Mouse (Mus musculus) cortical plate, adult 2 months (tissue): ENCODE data around the gene Spon1. TPM values are rescaled to one million over a fixed set of nuclear protein-coding genes. Genes with fewer than 3 reads are reported as not detected.

Experiments used
- H3K27ac ChIP-seq: fragments of 200-500 bp; 2 replicates; pipeline ENCODE4 v1.5.1; 2012; ENCODE audit warnings: low read length, control low read depth, inconsistent platforms; ENCODE audit not compliant: insufficient read depth
- H3K4me1 ChIP-seq: fragments of 200-500 bp; 2 replicates; pipeline ENCODE4 v1.6.1; 2011; ENCODE audit warnings: low read length; ENCODE audit not compliant: control insufficient read depth, insufficient read depth
- H3K4me3 ChIP-seq: fragments of 200-500 bp; 2 replicates; pipeline ENCODE4 v1.5.1; 2011; ENCODE audit warnings: mild to moderate bottlenecking, low read length, control low read depth; ENCODE audit not compliant: insufficient read depth
- CTCF ChIP-seq: fragments of 200-500 bp; IDR thresholded peaks from 2 replicates; pipeline ENCODE4 v1.5.1; 2011; ENCODE audit warnings: mild to moderate bottlenecking, control low read depth, low read length; ENCODE audit not compliant: insufficient read depth; ENCODE audit errors: extremely low read depth
- POLR2A ChIP-seq: fragments of 200-500 bp; IDR thresholded peaks from 2 replicates; pipeline ENCODE4 v1.6.1; 2011; ENCODE audit warnings: mild to moderate bottlenecking, low read length, control low read depth; ENCODE audit not compliant: insufficient read depth; ENCODE audit errors: extremely low read depth
- polyA plus RNA-seq: library from polyadenylated mRNA; depleted of rRNA; stranded (reverse); fragments of >200 nt; gene quantifications from 2 replicates; pipeline ENCODE4 v1.2.3, GENCODE M21; 2012

Spon1 gene
- polyA plus RNA-seq, 1 experiment: 21.5 TPM

- H3K27ac ChIP-seq: no peak overlapping the region
- H3K4me3 ChIP-seq: no peak overlapping the region
- TF ChIP-seq POLR2A (no peak), CTCF (no peak)
- H3K4me1 ChIP-seq: no peaks in the 10 kb centered on the region
These were observed 240.7 kb downstream of the Spon1 start for GRCm38 (mm10) chr7:114006456-114006855.

GRCm38 (mm10) chr7:114007565-114007964, 241.8 kb downstream of the Spon1 start:
- H3K27ac ChIP-seq: no peak overlapping the region
- no peaks in the 10 kb centered on the region for H3K4me1 ChIP-seq
- H3K4me3 ChIP-seq: no peak overlapping the region
- TF ChIP-seq CTCF (peak; percentile 59), POLR2A (no peak)

DNA sequence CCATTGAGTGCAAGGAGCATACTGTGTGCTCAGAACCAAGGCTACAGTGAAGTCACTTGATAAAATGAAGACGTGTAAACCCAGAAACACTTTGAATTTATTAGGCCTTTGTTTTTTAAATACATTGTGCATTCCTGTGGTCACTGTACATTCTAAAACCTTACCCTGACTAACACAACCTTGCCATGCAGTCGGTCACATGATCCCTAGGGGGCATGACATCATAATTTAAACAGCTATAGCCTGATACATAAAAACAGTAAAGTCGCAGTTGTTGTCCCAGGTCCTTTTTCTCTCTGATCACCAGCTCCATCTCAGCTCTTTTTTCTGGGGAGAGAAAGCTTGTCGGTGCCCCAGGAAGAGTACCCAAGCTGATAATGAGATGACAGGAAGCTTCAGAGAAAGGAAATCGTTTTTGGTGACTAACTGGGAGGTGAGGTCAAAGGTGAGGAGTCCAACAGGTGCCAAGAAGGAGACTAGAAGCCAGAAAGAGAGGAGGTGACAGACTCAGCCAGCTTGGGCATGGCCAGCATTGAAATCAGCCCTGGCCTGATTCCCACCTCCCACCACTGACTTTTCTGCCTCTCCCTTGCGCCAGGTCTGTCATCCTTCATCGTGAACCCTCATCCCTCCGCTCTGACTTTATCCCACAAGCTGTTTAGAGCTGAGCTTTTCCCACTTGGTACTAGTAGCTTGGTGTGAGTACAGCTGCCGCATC, 246.1 kb downstream of the Spon1 start:
- H3K4me1 ChIP-seq: no peaks in the 10 kb centered on the region
- TF ChIP-seq CTCF: no peak
- no peak for TF ChIP-seq POLR2A
- H3K4me3 ChIP-seq: no peak overlapping the region
- H3K27ac ChIP-seq: no peak overlapping the region

GRCm38 (mm10) chr7:114016001-114016949, 250.5 kb downstream of the Spon1 start:
- Histone ChIP-seq H3K4me3 (no peak overlapping the region), H3K27ac (no peak overlapping the region), H3K4me1 (no peaks in the 10 kb centered on the region)
- no peak for TF ChIP-seq POLR2A
- TF ChIP-seq CTCF: no peak

DNA sequence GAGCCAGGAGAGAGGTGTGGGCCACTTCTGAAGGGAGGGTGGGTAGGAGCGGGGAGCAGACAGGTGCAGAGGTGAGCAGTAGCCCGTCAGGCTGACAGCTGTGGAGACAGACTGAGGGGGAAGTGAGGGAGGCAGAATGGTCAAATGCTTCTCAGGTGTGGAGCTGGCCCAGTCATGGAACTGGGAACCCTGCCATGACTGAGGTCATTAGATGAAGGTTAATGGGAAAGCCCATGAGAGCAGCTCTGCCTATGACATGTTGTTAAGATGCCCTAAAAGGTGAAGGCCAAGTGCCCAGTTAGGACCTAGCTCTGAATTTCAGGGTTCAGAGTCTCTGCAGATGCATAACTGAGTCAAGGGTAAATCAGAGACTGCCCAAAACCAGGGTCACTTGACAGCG, 253.1 kb downstream of the Spon1 start:
- Histone ChIP-seq H3K4me1 (no peaks in the 10 kb centered on the region), H3K27ac (no peak overlapping the region), H3K4me3 (no peak overlapping the region)
- TF ChIP-seq POLR2A (no peak), CTCF (no peak)

GRCm38 (mm10) chr7:114020057-114020703, 254.4 kb downstream of the Spon1 start:
- TF ChIP-seq CTCF (no peak), POLR2A (no peak)
- Histone ChIP-seq H3K4me1 (no peaks in the 10 kb centered on the region), H3K4me3 (peak overlapping the region; percentile 27), H3K27ac (no peak overlapping the region)

GRCm38 (mm10) chr7:114020704-114021093, 254.9 kb downstream of the Spon1 start:
- Histone ChIP-seq H3K4me3 (peak overlapping the region; percentile 27), H3K4me1 (no peaks in the 10 kb centered on the region), H3K27ac (no peak overlapping the region)
- TF ChIP-seq POLR2A (no peak), CTCF (peak; percentile 80)

DNA sequence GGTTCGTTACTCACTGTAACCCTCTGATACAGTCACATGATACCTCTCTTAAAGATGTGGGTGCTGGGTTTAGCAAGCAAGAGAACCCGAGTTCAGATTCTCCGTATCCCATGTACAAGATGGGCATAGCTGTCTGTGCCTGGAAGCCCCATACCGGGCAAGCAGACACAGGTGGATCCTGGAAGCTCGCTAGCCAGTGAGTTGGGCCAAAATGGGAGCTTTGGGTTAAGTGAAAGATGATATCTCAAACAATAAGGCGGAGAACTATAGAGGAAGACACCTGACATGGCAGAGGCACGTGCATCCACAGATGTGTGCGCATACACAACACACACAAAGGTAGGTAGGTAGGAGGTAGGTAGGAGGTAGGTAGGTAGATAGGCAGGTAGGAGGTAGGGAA, 261.1 kb downstream of the Spon1 start:
- Histone ChIP-seq H3K27ac (no peak overlapping the region), H3K4me3 (no peak overlapping the region), H3K4me1 (no peaks in the 10 kb centered on the region)
- no peak for TF ChIP-seq POLR2A
- no peak for TF ChIP-seq CTCF

GRCm38 (mm10) chr7:114027406-114027805, 261.6 kb downstream of the Spon1 start:
- H3K27ac ChIP-seq: no peak overlapping the region
- H3K4me3 ChIP-seq: no peak overlapping the region
- H3K4me1 ChIP-seq: no peaks in the 10 kb centered on the region
- no peak for TF ChIP-seq POLR2A
- TF ChIP-seq CTCF: no peak
